Mouse (Mus musculus) ES-E14 (cell line): Measurements from ENCODE around the gene Cemip. TPM values are rescaled to one million over a fixed set of nuclear protein-coding genes. Genes with fewer than 3 reads are reported as not detected.

Source experiments
- DNase-seq: peaks from one replicate; pipeline ENCODE4 v3.0.0-alpha.2; 2013; ENCODE audit warnings: low read depth, low spot score
- H3K27ac ChIP-seq: 2 replicates; pipeline ENCODE4 v1.5.1; 2012; ENCODE audit warnings: low read depth, mild to moderate bottlenecking, low read length, moderate library complexity, mixed read lengths; ENCODE audit not compliant: poor library complexity, insufficient read depth, severe bottlenecking
- H3K36me3 ChIP-seq: 2 replicates; pipeline ENCODE4 v1.6.1; 2012; ENCODE audit warnings: mild to moderate bottlenecking, low read length, moderate library complexity, mixed read lengths; ENCODE audit not compliant: control insufficient read depth, poor library complexity, insufficient read depth, severe bottlenecking
- H3K4me1 ChIP-seq, 2 experiments: fragments of 150-350 bp in 1 of 2; sonication (generic) in 1 of 2; 2 replicates each; pipeline ENCODE4 v1.6.1; 2012; ENCODE audit warnings: low read length in 2 of 2, mild to moderate bottlenecking in 1 of 2, mixed read lengths in 1 of 2; ENCODE audit not compliant: control insufficient read depth in 2 of 2, insufficient read depth in 2 of 2, poor library complexity in 1 of 2
- H3K4me3 ChIP-seq, 2 experiments: fragments of 150-350 bp in 1 of 2; sonication (generic) in 1 of 2; 2 replicates each; pipeline ENCODE4 v1.5.1; 2012; ENCODE audit warnings: low read length in 2 of 2, low read depth in 1 of 2, mild to moderate bottlenecking in 1 of 2, mixed read lengths in 1 of 2; ENCODE audit not compliant: insufficient read depth in 1 of 2, poor library complexity in 1 of 2, severe bottlenecking in 1 of 2
- H3K9ac ChIP-seq: 2 replicates; pipeline ENCODE4 v1.6.1; 2012; ENCODE audit warnings: low read depth, mild to moderate bottlenecking, low read length, mixed read lengths; ENCODE audit not compliant: poor library complexity, insufficient read depth, severe bottlenecking
- H3K9me3 ChIP-seq: fragments of 150-350 bp; sonication (generic); 2 replicates; pipeline ENCODE4 v1.6.1; 2012; ENCODE audit warnings: low read depth, mild to moderate bottlenecking, low read length; ENCODE audit not compliant: control insufficient read depth, insufficient read depth
- HCFC1 ChIP-seq: IDR thresholded peaks from 2 replicates; pipeline ENCODE4 v1.6.1; 2012; ENCODE audit warnings: low read length, inconsistent platforms, borderline replicate concordance; ENCODE audit not compliant: insufficient read depth
- MAFK ChIP-seq: IDR thresholded peaks from 2 replicates; pipeline ENCODE4 v1.6.1; 2014; ENCODE audit warnings: mild to moderate bottlenecking, low read depth, low read length, inconsistent platforms; ENCODE audit not compliant: insufficient read depth
- ZC3H11A ChIP-seq: IDR thresholded peaks from 2 replicates; pipeline ENCODE4 v1.6.1; 2012; ENCODE audit warnings: low read depth, mild to moderate bottlenecking, inconsistent platforms, low read length, borderline replicate concordance
- in situ Hi-C, 2 experiments: fragments of 600-800 bp; cut with MboI; formaldehyde crosslinking; loops; one replicate each; pipeline ENCODE4 v1.15.1; 2025; ENCODE audit warnings: low sequenced_read_pairs in 2 of 2, inconsistent platforms in 1 of 2; ENCODE audit not compliant: unreplicated experiment in 2 of 2
- total RNA-seq: library from RNA; depleted of rRNA; stranded (reverse); fragments of 300-350 nt; gene quantifications from 2 replicates; pipeline ENCODE4 v1.2.3, GENCODE M21; 2012; rRNA removed

The Cemip gene
- total RNA-seq, 1 experiment, result 3.9 TPM

GRCm38 (mm10) chr7:83884021-83884658 is 202.2 kb downstream of the Cemip start, which contains the start of the genes Tlnrd1 and Mesd:
Gene Tlnrd1 (minus strand): TSS chr7:83884305.
Gene Mesd (plus strand): TSS chr7:83884466.
- Histone ChIP-seq H3K9me3 (no peaks in the 10 kb centered on the region), H3K36me3 (peaks cover 5% of the 10 kb centered on the region), H3K4me3 (peak within 1 kb of the TSS; percentile 77 to 79), H3K4me1 (peaks cover 6 to 12% of the 10 kb centered on the region in 2 experiments), H3K9ac (peak within 1 kb of the TSS; percentile 90), H3K27ac (peak within 1 kb of the TSS; percentile 89)
- in situ Hi-C loops, result no loop called here
- peak; percentile 89 for DNase-seq
- 0 out of 2 replicates have a peak, but pooled peaks have one; percentile 9 for TF ChIP-seq HCFC1
- TF ChIP-seq ZC3H11A, result no peak

DNA sequence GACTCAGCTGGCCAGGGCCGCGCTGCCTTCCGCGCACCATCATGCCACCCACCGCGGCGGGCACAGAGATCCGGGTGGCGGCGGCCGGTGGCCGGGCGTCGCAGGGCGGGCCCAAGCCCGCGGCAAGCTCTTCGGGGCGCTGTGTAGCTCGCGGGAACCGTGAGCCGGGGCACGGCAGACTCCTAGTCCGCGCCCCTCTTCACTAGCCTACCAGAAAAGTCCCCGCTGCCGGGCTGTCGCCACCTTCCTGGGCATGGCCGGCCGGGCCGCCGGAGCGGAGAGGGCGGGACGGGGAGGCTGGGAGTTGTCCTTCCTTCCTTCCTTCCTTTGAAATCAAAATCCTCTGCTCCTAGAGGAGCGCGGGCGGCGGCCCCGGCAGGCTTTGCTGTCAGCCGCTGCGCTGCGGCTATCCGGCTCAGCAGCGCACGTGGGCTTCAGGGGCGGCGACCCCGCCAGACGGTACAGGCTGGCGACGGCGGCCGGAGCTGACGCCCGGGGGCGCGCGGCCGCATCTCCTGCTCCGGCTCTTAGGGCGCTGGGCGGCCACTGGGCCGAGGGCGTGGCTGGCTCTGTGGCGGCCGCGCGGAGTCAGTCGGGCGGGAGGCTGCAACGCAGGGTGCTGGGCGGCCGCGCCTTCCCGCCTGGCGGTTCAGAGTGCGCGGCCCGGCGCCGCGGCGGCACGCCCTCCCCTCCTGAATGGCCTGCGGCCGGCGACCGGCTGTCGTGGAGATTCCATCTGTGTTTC is 202.9 kb downstream of the Cemip start:
- Histone ChIP-seq H3K36me3 (peaks cover 5% of the 10 kb centered on the region), H3K9me3 (no peaks in the 10 kb centered on the region), H3K4me3 (peak overlapping the region; percentile 77 to 79), H3K9ac (peak overlapping the region; percentile 90), H3K27ac (peak overlapping the region; percentile 89), H3K4me1 (peaks cover 8 to 12% of the 10 kb centered on the region in 2 experiments)
- no peak for DNase-seq
- TF ChIP-seq HCFC1 (0 out of 2 replicates have a peak, but pooled peaks have one; percentile 6), MAFK (no peak)
- in situ Hi-C loops, result no loop called here

Other genes starting within 250 kb of the Cemip start
- 10.4 and 13.2 TPM in 2 replicates for gene Tlnrd1, start 202.2 kb downstream of the Cemip start, total RNA-seq
- gene Mesd, start 202.0 kb downstream of the Cemip start, total RNA-seq, result 142 and 228 TPM in 2 replicates
- gene Abhd17c, start 65.4 kb upstream of the Cemip start, total RNA-seq, result 24.8 and 25.8 TPM in 2 replicates